Mouse (Mus musculus) liver, embryonic 16.5 days (tissue): ENCODE results near the gene Tmem117. TPM values are rescaled to one million over a fixed set of nuclear protein-coding genes. Genes with fewer than 3 reads are reported as not detected.

Experiments used
- ATAC-seq: fragments of 200-750 bp; cut with Nextera tagmentation; 2 replicates; pipeline ENCODE4 v1.8.0; 2017; ENCODE audit warnings: low read depth, mild to moderate bottlenecking, moderate number of reproducible peaks, moderate library complexity
- H3K27ac ChIP-seq: fragments of 300-500 bp; sonication (generic); 2 replicates; pipeline ENCODE4 v1.5.1; 2014; ENCODE audit warnings: mild to moderate bottlenecking, low read length
- H3K27me3 ChIP-seq: fragments of 300-500 bp; sonication (generic); 2 replicates; pipeline ENCODE4 v1.6.1; 2014; ENCODE audit warnings: low read depth, low read length, mixed read lengths; ENCODE audit not compliant: control insufficient read depth, insufficient read depth
- H3K36me3 ChIP-seq: fragments of 300-500 bp; sonication (generic); 2 replicates; pipeline ENCODE4 v1.6.1; 2014; ENCODE audit warnings: mild to moderate bottlenecking; ENCODE audit not compliant: control insufficient read depth, insufficient read depth
- H3K4me1 ChIP-seq: fragments of 300-500 bp; sonication (generic); 2 replicates; pipeline ENCODE4 v1.6.1; 2014; ENCODE audit warnings: low read depth, low read length, mixed read lengths; ENCODE audit not compliant: control insufficient read depth
- H3K4me2 ChIP-seq: fragments of 300-500 bp; sonication (generic); 2 replicates; pipeline ENCODE4 v1.6.1; 2014; ENCODE audit warnings: low read depth, low read length, mixed read lengths
- H3K4me3 ChIP-seq: fragments of 300-500 bp; sonication (generic); 2 replicates; pipeline ENCODE4 v1.5.1; 2014; ENCODE audit warnings: low read depth, mild to moderate bottlenecking, low read length
- H3K9ac ChIP-seq: fragments of 300-500 bp; sonication (generic); 2 replicates; pipeline ENCODE4 v1.6.1; 2014; ENCODE audit warnings: low read depth, low read length
- H3K9me3 ChIP-seq: fragments of 300-500 bp; sonication (generic); replicated peaks from 2 replicates; pipeline ENCODE4 v1.6.1; 2016; ENCODE audit warnings: low read length; ENCODE audit not compliant: control insufficient read depth
- WGBS: fragments of 180-500 bp; shearing (Covaris S2); extraction: QIAGEN DNeasy Blood & Tissue Kit; methylation state at CpG from one replicate; pipeline ENCODE4 v1.1.7; 2014; ENCODE audit not compliant: insufficient replicate concordance; 5-methylcytosine and 5-hydroxymethylcytosine counted together
- polyA plus RNA-seq: library from polyadenylated mRNA; unstranded; fragments of >200 nt; fragmentation: Nextera tagmentation; extraction: Ambion mirVana; gene quantifications from 2 replicates; pipeline ENCODE4 v1.2.1, GENCODE M21; 2015

The Tmem117 gene
- polyA plus RNA-seq, 1 experiment from 2014 or later, result 0.19 TPM

- no peak overlapping the region for H3K27ac ChIP-seq
- no peak overlapping the region for H3K9ac ChIP-seq
- no peak for ATAC-seq
- H3K27me3 ChIP-seq, result no peaks in the 10 kb centered on the region
- no peaks in the 10 kb centered on the region for H3K4me1 ChIP-seq
- H3K4me3 ChIP-seq, result no peak overlapping the region
- H3K36me3 ChIP-seq, result no peaks in the 10 kb centered on the region
- 41% methylated on average over 3 of the region's 3 CpGs for WGBS
- H3K9me3 ChIP-seq, result no peaks in the 10 kb centered on the region
- no peak overlapping the region for H3K4me2 ChIP-seq
These were observed 301.7 kb downstream of the Tmem117 start for GRCm38 (mm10) chr15:94930743-94931142.

GRCm38 (mm10) chr15:94933044-94933443 lies 304.0 kb downstream of the Tmem117 start:
- H3K4me3 ChIP-seq, result no peak overlapping the region
- 56% methylated on average over 4 of the region's 4 CpGs for WGBS

GRCm38 (mm10) chr15:94933480-94933879 lies 304.4 kb downstream of the Tmem117 start:
- Histone ChIP-seq H3K4me2 (no peak overlapping the region), H3K4me3 (no peak overlapping the region), H3K4me1 (no peaks in the 10 kb centered on the region), H3K36me3 (no peaks in the 10 kb centered on the region), H3K27ac (no peak overlapping the region), H3K9ac (no peak overlapping the region), H3K9me3 (no peaks in the 10 kb centered on the region), H3K27me3 (no peaks in the 10 kb centered on the region)
- no peak for ATAC-seq
- WGBS, result 50% methylated on average over 3 of the region's 3 CpGs

More at GRCm38 (mm10) chr15:94933044-94933443, 304.0 kb downstream of the Tmem117 start:
- ATAC-seq, result no peak
- Histone ChIP-seq H3K36me3 (no peaks in the 10 kb centered on the region), H3K9ac (no peak overlapping the region), H3K9me3 (no peaks in the 10 kb centered on the region), H3K27ac (no peak overlapping the region), H3K27me3 (no peaks in the 10 kb centered on the region), H3K4me1 (no peaks in the 10 kb centered on the region), H3K4me2 (no peak overlapping the region)

- H3K36me3 ChIP-seq, result no peaks in the 10 kb centered on the region
- no peak for ATAC-seq
- H3K27me3 ChIP-seq, result no peaks in the 10 kb centered on the region
- 59% methylated on average over 3 of the region's 3 CpGs for WGBS
- no peaks in the 10 kb centered on the region for H3K4me1 ChIP-seq
- no peaks in the 10 kb centered on the region for H3K9me3 ChIP-seq
- no peak overlapping the region for H3K4me3 ChIP-seq
- no peak overlapping the region for H3K27ac ChIP-seq
- no peak overlapping the region for H3K9ac ChIP-seq
- H3K4me2 ChIP-seq, result no peak overlapping the region
These were observed 312.9 kb downstream of the Tmem117 start for GRCm38 (mm10) chr15:94941954-94942353.

- 71% methylated on average over 1 of the region's 1 CpGs for WGBS
- Histone ChIP-seq H3K9me3 (no peaks in the 10 kb centered on the region), H3K9ac (no peak overlapping the region), H3K27ac (no peak overlapping the region), H3K4me1 (no peaks in the 10 kb centered on the region), H3K36me3 (no peaks in the 10 kb centered on the region), H3K27me3 (no peaks in the 10 kb centered on the region), H3K4me3 (no peak overlapping the region), H3K4me2 (no peak overlapping the region)
- ATAC-seq, result no peak
These were observed 313.4 kb downstream of the Tmem117 start for GRCm38 (mm10) chr15:94942465-94942864.

- no peaks in the 10 kb centered on the region for H3K4me1 ChIP-seq
- no peak overlapping the region for H3K4me2 ChIP-seq
- 45% methylated on average over 5 of the region's 5 CpGs for WGBS
- H3K9ac ChIP-seq, result no peak overlapping the region
- H3K4me3 ChIP-seq, result no peak overlapping the region
- no peaks in the 10 kb centered on the region for H3K36me3 ChIP-seq
- no peaks in the 10 kb centered on the region for H3K9me3 ChIP-seq
- no peaks in the 10 kb centered on the region for H3K27me3 ChIP-seq
- H3K27ac ChIP-seq, result no peak overlapping the region
- no peak for ATAC-seq
These were observed 314.9 kb downstream of the Tmem117 start for GRCm38 (mm10) chr15:94943891-94944290.

GRCm38 (mm10) chr15:94951382-94952048 lies 322.5 kb downstream of the Tmem117 start:
- Histone ChIP-seq H3K9ac (no peak overlapping the region), H3K27me3 (no peaks in the 10 kb centered on the region), H3K27ac (no peak overlapping the region), H3K4me1 (no peaks in the 10 kb centered on the region; the same call in 1 of the 2 replicates), H3K4me3 (no peak overlapping the region), H3K9me3 (no peaks in the 10 kb centered on the region), H3K4me2 (no peak overlapping the region), H3K36me3 (no peaks in the 10 kb centered on the region)
- peak; percentile 54; the same call in 1 of the 2 replicates for ATAC-seq
- WGBS, result 55% methylated on average over 7 of the region's 7 CpGs

- ATAC-seq, result no peak
- H3K9ac ChIP-seq, result no peak overlapping the region
- no peak overlapping the region for H3K4me3 ChIP-seq
- H3K27me3 ChIP-seq, result no peaks in the 10 kb centered on the region
- WGBS, result 64% methylated on average over 3 of the region's 3 CpGs
- no peaks in the 10 kb centered on the region for H3K36me3 ChIP-seq
- H3K27ac ChIP-seq, result no peak overlapping the region
- no peaks in the 10 kb centered on the region for H3K9me3 ChIP-seq
- H3K4me1 ChIP-seq, result no peaks in the 10 kb centered on the region; the same call in 1 of the 2 replicates
- no peak overlapping the region for H3K4me2 ChIP-seq
These were observed 327.7 kb downstream of the Tmem117 start for GRCm38 (mm10) chr15:94956697-94957096.

- Histone ChIP-seq H3K4me1 (no peaks in the 10 kb centered on the region), H3K27me3 (no peaks in the 10 kb centered on the region), H3K4me3 (no peak overlapping the region), H3K36me3 (no peaks in the 10 kb centered on the region), H3K9me3 (no peaks in the 10 kb centered on the region), H3K4me2 (no peak overlapping the region), H3K27ac (no peak overlapping the region), H3K9ac (no peak overlapping the region)
- 48% methylated on average over 4 of the region's 4 CpGs for WGBS
- no peak for ATAC-seq
These were observed 328.2 kb downstream of the Tmem117 start for GRCm38 (mm10) chr15:94957202-94957601.
